ENCODE assay signal across 16 mouse cellular contexts in genomic region chr15:103010112-103010846, GRCm38 (mm10). TPM values are rescaled to one million over a fixed set of nuclear protein-coding genes. Genes with fewer than 3 reads are reported as not detected.
DNase-seq lines count a peak whose midpoint lies in the region; ATAC-seq and TF ChIP-seq lines count a peak whose summit lies in the region.
"Had no signal": no experiment of that assay in that cellular context is flagged by ENCODE, and none has a peak within 500 bp of the region (broad histone marks: within the 10 kb centered on the region; RNA-seq: fewer than 3 reads in every experiment).

No protein-coding gene starts in this region.

- no peak for DNase-seq in kidney, postnatal 36 days
- DNase-seq in adrenal gland, postnatal 10 days: peak; percentile 65
- no peak for DNase-seq in left cerebral cortex, adult 8-10 months (ENCODE audit: low spot score in 2 of 2)
- no peak for DNase-seq in heart, adult 2 months
- DNase-seq in left cerebral cortex, adult 2 months (ENCODE audit: extremely low spot score in 1 of 2, low spot score in 2 of 2): no peak
- DNase-seq: cerebellum, adult 11-12 months; lung, postnatal 14 days; right cerebral cortex, postnatal 14 days; thymus, adult 2 months had no signal

- H3K4me1 ChIP-seq in kidney, embryonic 16.5 days (ENCODE audit: insufficient read depth, low read length): peaks cover 90% of the 10 kb centered on the region
- H3K4me1 ChIP-seq in hindbrain, embryonic 15.5 days (replicated peaks): peaks cover 10% of the 10 kb centered on the region
- H3K4me1 ChIP-seq in neural tube, embryonic 14.5 days (ENCODE audit: control insufficient read depth, insufficient read depth, low read length): peaks cover 94% of the 10 kb centered on the region
- no peaks in the 10 kb centered on the region for H3K4me1 ChIP-seq in heart, adult 2 months (ENCODE audit: control insufficient read depth, insufficient read depth, low read length)
- H3K4me1 ChIP-seq: embryonic facial prominence, embryonic 12.5 days had no signal

- intact Hi-C loops in heart, adult 2 months (cut with DNase I): no loop called here
- intact Hi-C loops in left cerebral cortex, adult 2 months (cut with DNase I): loop anchor here (5.0 to 10.0 kb wide), 2 partner anchors 112 to 305 kb away; partner anchors contain the start of gene Gpr84

- 5% methylated on average over 31 of the region's 31 CpGs for WGBS in kidney, embryonic 16.5 days
- 3% methylated on average over 31 of the region's 31 CpGs for WGBS in hindbrain, embryonic 15.5 days
- WGBS in neural tube, embryonic 14.5 days: 2% methylated on average over 31 of the region's 31 CpGs
- 5% methylated on average over 31 of the region's 31 CpGs for WGBS in heart, adult 2 months

- no peaks in the 10 kb centered on the region for H3K9me3 ChIP-seq in kidney, embryonic 16.5 days (ENCODE audit: low read length)
- no peaks in the 10 kb centered on the region for H3K9me3 ChIP-seq in hindbrain, embryonic 15.5 days
- no peaks in the 10 kb centered on the region for H3K9me3 ChIP-seq in neural tube, embryonic 14.5 days (ENCODE audit: control insufficient read depth, low read length)
- H3K9me3 ChIP-seq: embryonic facial prominence, embryonic 12.5 days had no signal

- ATAC-seq in kidney, embryonic 16.5 days (ENCODE audit: low FRiP score, low TSS enrichment): no peak
- no peak for ATAC-seq in hindbrain, embryonic 15.5 days (ENCODE audit: low FRiP score, low read depth)
- no peak for ATAC-seq in neural tube, embryonic 14.5 days (ENCODE audit: low read depth)
- ATAC-seq: activated CD4-positive, CD25-positive, alpha-beta regulatory T cell, adult 4 months; forebrain, embryonic 16.5 days had no signal

- peak overlapping the region; percentile 22 for H3K4me3 ChIP-seq in kidney, embryonic 16.5 days (ENCODE audit: low read length)
- H3K4me3 ChIP-seq in hindbrain, embryonic 15.5 days: peak overlapping the region; percentile 20
- H3K4me3 ChIP-seq in neural tube, embryonic 14.5 days (ENCODE audit: low read depth, low read length): peak overlapping the region; percentile 34
- no peak overlapping the region for H3K4me3 ChIP-seq in heart, adult 2 months
- no peak overlapping the region for H3K4me3 ChIP-seq in left cerebral cortex, adult 2 months
- H3K4me3 ChIP-seq: embryonic facial prominence, embryonic 12.5 days had no signal

- H3K27ac ChIP-seq in kidney, embryonic 16.5 days (ENCODE audit: low read length): peak overlapping the region; percentile 76
- H3K27ac ChIP-seq in hindbrain, embryonic 15.5 days (replicated peaks): peak overlapping the region; percentile 31; the same call in 1 of the 2 replicates
- peak overlapping the region; percentile 78 for H3K27ac ChIP-seq in neural tube, embryonic 14.5 days (ENCODE audit: low read depth, low read length)
- no peak overlapping the region for H3K27ac ChIP-seq in heart, adult 2 months
- H3K27ac ChIP-seq in left cerebral cortex, adult 2 months: no peak overlapping the region
- H3K27ac ChIP-seq: embryonic facial prominence, embryonic 12.5 days had no signal

- H3K4me2 ChIP-seq in kidney, embryonic 16.5 days (replicated peaks; ENCODE audit: low read depth, low read length): peak overlapping the region; percentile 52
- H3K4me2 ChIP-seq in hindbrain, embryonic 15.5 days: peak overlapping the region; percentile 41
- H3K4me2 ChIP-seq in neural tube, embryonic 14.5 days (ENCODE audit: low read depth, low read length): peak overlapping the region; percentile 83
- H3K4me2 ChIP-seq: embryonic facial prominence, embryonic 12.5 days had no signal

- H3K79me2 ChIP-seq in heart, adult 2 months (replicated peaks; ENCODE audit: control insufficient read depth, insufficient read depth, low read length): no peaks in the 10 kb centered on the region

- peaks cover 39% of the 10 kb centered on the region for H3K27me3 ChIP-seq in kidney, embryonic 16.5 days (ENCODE audit: insufficient read depth, low read length)
- peaks cover 82% of the 10 kb centered on the region for H3K27me3 ChIP-seq in hindbrain, embryonic 15.5 days
- no peaks in the 10 kb centered on the region for H3K27me3 ChIP-seq in neural tube, embryonic 14.5 days (ENCODE audit: control insufficient read depth, insufficient read depth, low read length)
- H3K27me3 ChIP-seq in heart, adult 2 months (ENCODE audit: control insufficient read depth, insufficient read depth, low read length): peaks cover 33% of the 10 kb centered on the region

- no peak for TF ChIP-seq EP300 in heart, adult 2 months (IDR thresholded peaks at IDR 0.05; ENCODE audit: insufficient read depth, low read depth, low read length)

- H3K9ac ChIP-seq in kidney, embryonic 16.5 days (replicated peaks; ENCODE audit: low read length): peak overlapping the region; percentile 64
- no peak overlapping the region for H3K9ac ChIP-seq in hindbrain, embryonic 15.5 days
- H3K9ac ChIP-seq in neural tube, embryonic 14.5 days (replicated peaks; ENCODE audit: low read depth, low read length): peak overlapping the region; percentile 44
- no peak overlapping the region for H3K9ac ChIP-seq in heart, adult 2 months (ENCODE audit: low read depth, low read length)
- H3K9ac ChIP-seq: embryonic facial prominence, embryonic 12.5 days had no signal

- no peaks in the 10 kb centered on the region; the same call in 1 of the 2 replicates for H3K36me3 ChIP-seq in kidney, embryonic 16.5 days (ENCODE audit: insufficient read depth, low read length)
- H3K36me3 ChIP-seq in hindbrain, embryonic 15.5 days: no peaks in the 10 kb centered on the region
- 0 out of 2 replicates have a peak, but pooled peaks cover 4% of the 10 kb centered on the region for H3K36me3 ChIP-seq in neural tube, embryonic 14.5 days (ENCODE audit: control insufficient read depth, insufficient read depth, low read length)
- no peaks in the 10 kb centered on the region for H3K36me3 ChIP-seq in heart, adult 2 months (ENCODE audit: control insufficient read depth, insufficient read depth, low read length)
- H3K36me3 ChIP-seq: embryonic facial prominence, embryonic 12.5 days had no signal

- no peak for TF ChIP-seq CTCF in heart, adult 2 months (IDR thresholded peaks at IDR 0.05)
- no peak for TF ChIP-seq CTCF in left cerebral cortex, adult 2 months (IDR thresholded peaks at IDR 0.05)

- no peak for TF ChIP-seq POLR2A in heart, adult 2 months (IDR thresholded peaks at IDR 0.05; ENCODE audit: insufficient read depth, low read depth, low read length)

RNA-seq across cellular contexts. Expression of gene Hoxc4, which starts 8.5 kb away (rescaled TPM):
- polyA plus RNA-seq in kidney, embryonic 16.5 days (2015; fragmentation: Nextera tagmentation; extraction: Ambion mirVana): 6.9 and 8.6 TPM in 2 replicates
- 1 to 10 TPM; 6.1 to 9.2 TPM for total RNA-seq in adrenal gland, postnatal 10 days (2021)
- polyA plus RNA-seq in hindbrain, embryonic 15.5 days (2015; fragmentation: Nextera tagmentation; extraction: Ambion mirVana): 56.8 and 63.8 TPM in 2 replicates
- 19.0 and 24.0 TPM in 2 replicates for polyA plus RNA-seq in neural tube, embryonic 14.5 days (2014; fragmentation: Nextera tagmentation; extraction: Ambion mirVana)
- total RNA-seq in left cerebral cortex, adult 8-10 months (2022): not detected
- not detected for total RNA-seq in heart, adult 2 months (2021)
- 0.10 TPM in 1 of 2 replicates, not detected in the other for polyA plus RNA-seq in heart, adult 2 months (2012; rRNA removed)
- not detected for total RNA-seq in left cerebral cortex, adult 2 months (2021)
- total RNA-seq: left cerebral cortex, postnatal 14 days had no signal
- polyA plus RNA-seq: activated CD4-positive, CD25-positive, alpha-beta regulatory T cell, adult 4 months; forebrain, embryonic 16.5 days had no signal

RNA-seq across cellular contexts. Expression of gene Hoxc6, which starts 12.2 kb away (rescaled TPM):
- polyA plus RNA-seq in kidney, embryonic 16.5 days (2015; fragmentation: Nextera tagmentation; extraction: Ambion mirVana): 7.6 and 11.0 TPM in 2 replicates
- 10 to 100 TPM; 25.1 to 35.7 TPM for total RNA-seq in adrenal gland, postnatal 10 days (2021)
- 7.4 and 13.1 TPM in 2 replicates for polyA plus RNA-seq in hindbrain, embryonic 15.5 days (2015; fragmentation: Nextera tagmentation; extraction: Ambion mirVana)
- 23.0 and 38.7 TPM in 2 replicates for polyA plus RNA-seq in neural tube, embryonic 14.5 days (2014; fragmentation: Nextera tagmentation; extraction: Ambion mirVana)
- not detected for total RNA-seq in left cerebral cortex, adult 8-10 months (2022)
- not detected for total RNA-seq in heart, adult 2 months (2021)
- polyA plus RNA-seq in heart, adult 2 months (2012; rRNA removed): not detected in 2 replicates
- total RNA-seq in left cerebral cortex, adult 2 months (2021): not detected
- total RNA-seq: left cerebral cortex, postnatal 14 days had no signal
- polyA plus RNA-seq: activated CD4-positive, CD25-positive, alpha-beta regulatory T cell, adult 4 months; embryonic facial prominence, embryonic 12.5 days; forebrain, embryonic 16.5 days had no signal

RNA-seq across cellular contexts. Expression of gene Hoxc8, which starts 19.9 kb away (rescaled TPM):
- polyA plus RNA-seq in kidney, embryonic 16.5 days (2015; fragmentation: Nextera tagmentation; extraction: Ambion mirVana): 6.6 and 9.2 TPM in 2 replicates
- 10 to 100 TPM; 17.0 to 21.0 TPM for total RNA-seq in adrenal gland, postnatal 10 days (2021)
- polyA plus RNA-seq in hindbrain, embryonic 15.5 days (2015; fragmentation: Nextera tagmentation; extraction: Ambion mirVana): 2.3 and 16.6 TPM in 2 replicates
- polyA plus RNA-seq in neural tube, embryonic 14.5 days (2014; fragmentation: Nextera tagmentation; extraction: Ambion mirVana): 50.1 and 136 TPM in 2 replicates
- total RNA-seq in left cerebral cortex, adult 8-10 months (2022): not detected
- not detected for total RNA-seq in heart, adult 2 months (2021)
- not detected in 2 replicates for polyA plus RNA-seq in heart, adult 2 months (2012; rRNA removed)
- total RNA-seq in left cerebral cortex, adult 2 months (2021): not detected
- total RNA-seq: left cerebral cortex, postnatal 14 days had no signal
- polyA plus RNA-seq: embryonic facial prominence, embryonic 12.5 days; forebrain, embryonic 16.5 days had no signal

RNA-seq across cellular contexts. Expression of gene Hoxc9, which starts 34.0 kb away (rescaled TPM):
- polyA plus RNA-seq in kidney, embryonic 16.5 days (2015; fragmentation: Nextera tagmentation; extraction: Ambion mirVana): 7.4 and 9.2 TPM in 2 replicates
- total RNA-seq in adrenal gland, postnatal 10 days (2021): 1 to 10 TPM; 2.4 to 3.2 TPM
- 0.30 TPM in 1 of 2 replicates, not detected in the other for polyA plus RNA-seq in hindbrain, embryonic 15.5 days (2015; fragmentation: Nextera tagmentation; extraction: Ambion mirVana)
- polyA plus RNA-seq in neural tube, embryonic 14.5 days (2014; fragmentation: Nextera tagmentation; extraction: Ambion mirVana): 46.9 and 49.8 TPM in 2 replicates
- not detected for total RNA-seq in left cerebral cortex, adult 8-10 months (2022)
- not detected for total RNA-seq in heart, adult 2 months (2021)
- polyA plus RNA-seq in heart, adult 2 months (2012; rRNA removed): not detected in 2 replicates
- not detected for total RNA-seq in left cerebral cortex, adult 2 months (2021)
- total RNA-seq: left cerebral cortex, postnatal 14 days had no signal
- polyA plus RNA-seq: activated CD4-positive, CD25-positive, alpha-beta regulatory T cell, adult 4 months; embryonic facial prominence, embryonic 12.5 days; forebrain, embryonic 16.5 days had no signal

RNA-seq across cellular contexts. Expression of gene Hoxc5, which starts 43.0 kb away (rescaled TPM):
- polyA plus RNA-seq in kidney, embryonic 16.5 days (2015; fragmentation: Nextera tagmentation; extraction: Ambion mirVana): 4.3 and 5.9 TPM in 2 replicates
- total RNA-seq in adrenal gland, postnatal 10 days (2021): 1 to 10 TPM; 5.5 to 6.9 TPM
- polyA plus RNA-seq in hindbrain, embryonic 15.5 days (2015; fragmentation: Nextera tagmentation; extraction: Ambion mirVana): 20.1 and 22.0 TPM in 2 replicates
- polyA plus RNA-seq in neural tube, embryonic 14.5 days (2014; fragmentation: Nextera tagmentation; extraction: Ambion mirVana): 3.6 and 10.2 TPM in 2 replicates
- total RNA-seq in left cerebral cortex, adult 8-10 months (2022): not detected
- not detected for total RNA-seq in heart, adult 2 months (2021)
- 0.20 TPM in 1 of 2 replicates, not detected in the other for polyA plus RNA-seq in heart, adult 2 months (2012; rRNA removed)
- not detected for total RNA-seq in left cerebral cortex, adult 2 months (2021)
- total RNA-seq: left cerebral cortex, postnatal 14 days had no signal
- polyA plus RNA-seq: activated CD4-positive, CD25-positive, alpha-beta regulatory T cell, adult 4 months; forebrain, embryonic 16.5 days had no signal

Comparison
In these comparisons a context has a peak if more than half of its experiments do, and no peak if none do; other contexts are left out.
1. H3K27ac ChIP-seq: peak in kidney, embryonic 16.5 days (single experiment), hindbrain, embryonic 15.5 days (single experiment) and neural tube, embryonic 14.5 days (single experiment); none in heart, adult 2 months (single experiment) and left cerebral cortex, adult 2 months (single experiment).
2. H3K4me3 ChIP-seq: peak in kidney, embryonic 16.5 days (single experiment), hindbrain, embryonic 15.5 days (single experiment) and neural tube, embryonic 14.5 days (single experiment); none in heart, adult 2 months (single experiment) and left cerebral cortex, adult 2 months (single experiment).
3. H3K9ac ChIP-seq: peak in kidney, embryonic 16.5 days (single experiment) and neural tube, embryonic 14.5 days (single experiment); none in hindbrain, embryonic 15.5 days (single experiment) and heart, adult 2 months (single experiment).
4. RNA of gene Hoxc4, which starts 8.5 kb away (total RNA-seq): 6.1 to 9.2 TPM in adrenal gland, postnatal 10 days; not detected in left cerebral cortex, adult 2 months, not detected in heart, adult 2 months and not detected in left cerebral cortex, adult 8-10 months; every median in the first group is over 4 times any median in the second.
5. RNA of gene Hoxc6, which starts 12.2 kb away (total RNA-seq): 25.1 to 35.7 TPM in adrenal gland, postnatal 10 days; not detected in heart, adult 2 months, not detected in left cerebral cortex, adult 8-10 months and not detected in left cerebral cortex, adult 2 months; every median in the first group is over 10 times any median in the second.
6. RNA of gene Hoxc8, which starts 19.9 kb away (total RNA-seq): 17.0 to 21.0 TPM in adrenal gland, postnatal 10 days; not detected in left cerebral cortex, adult 8-10 months, not detected in heart, adult 2 months and not detected in left cerebral cortex, adult 2 months; every median in the first group is over 10 times any median in the second.
7. Peak in every context shown above with its lines, with median percentiles within 50 percentile points of each other: H3K4me2 ChIP-seq.